Mouse (Mus musculus) MEL-GATA-1-ER (cell line): Measurements from ENCODE around the gene Yipf2.
A peak's percentile ranks its signal among the peaks of the same experiment; 100 is the strongest.
"Not testable (repeated sequence)": the region's sequence is repeated elsewhere in the genome, so short reads cannot be mapped to it uniquely, and the experiment has no call there.

Source experiments
- DNase-seq: peaks from one replicate; pipeline ENCODE4 v3.0.0-alpha.2; 2012; ENCODE audit warnings: low read depth; ENCODE audit errors: extremely low read depth

Gene Yipf2

DNA sequence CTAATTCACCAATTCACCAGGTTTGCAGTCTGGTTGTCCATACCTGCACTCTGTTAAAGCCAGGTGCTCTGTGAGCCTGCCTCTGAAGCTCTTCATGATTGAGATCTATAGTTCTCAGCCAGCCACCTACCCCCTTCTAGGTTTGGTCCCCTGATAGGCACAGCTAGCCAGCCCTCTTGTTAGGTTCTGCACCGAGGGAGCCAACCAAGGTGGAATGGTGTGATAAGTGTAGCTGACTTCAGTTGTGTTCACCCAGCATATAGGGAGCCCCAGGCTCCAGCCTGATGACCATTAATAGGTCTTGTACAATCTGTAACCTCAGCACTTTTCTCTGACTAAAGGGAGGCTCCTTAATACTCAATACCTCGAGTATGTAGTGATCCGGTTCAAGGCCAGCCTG lies 7.6 kb upstream of the Yipf2 start:
- DNase-seq = no peak

GRCm38 (mm10) chr9:21598198-21598597 lies 5.6 kb upstream of the Yipf2 start:
- peak; percentile 32 for DNase-seq

GRCm38 (mm10) chr9:21594838-21595237 lies 2.2 kb upstream of the Yipf2 start:
- DNase-seq = no peak

DNA sequence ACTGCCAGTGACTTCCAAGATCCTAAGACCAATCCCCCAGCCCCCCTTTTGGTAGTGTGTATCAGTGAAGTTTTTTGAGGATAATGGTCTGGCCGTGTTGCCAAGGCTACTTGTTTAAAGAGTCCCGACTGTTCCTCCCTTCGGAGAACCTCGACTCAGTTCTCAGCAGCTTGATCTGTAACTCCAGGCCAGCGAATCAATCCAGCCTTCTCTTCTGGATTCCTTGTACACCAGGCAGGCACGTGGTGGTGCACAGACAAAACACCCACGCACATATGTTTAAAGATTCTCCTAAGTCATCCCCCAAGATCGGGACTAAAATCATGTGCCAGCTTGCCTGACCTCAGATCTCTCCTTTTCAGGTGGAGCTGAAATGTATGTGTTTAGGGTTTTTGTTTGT lies 1.7 kb upstream of the Yipf2 start:
- not testable (repeated sequence) for DNase-seq

GRCm38 (mm10) chr9:21593122-21593721 lies 594 bp upstream of the Yipf2 start:
- no peak for DNase-seq

DNA sequence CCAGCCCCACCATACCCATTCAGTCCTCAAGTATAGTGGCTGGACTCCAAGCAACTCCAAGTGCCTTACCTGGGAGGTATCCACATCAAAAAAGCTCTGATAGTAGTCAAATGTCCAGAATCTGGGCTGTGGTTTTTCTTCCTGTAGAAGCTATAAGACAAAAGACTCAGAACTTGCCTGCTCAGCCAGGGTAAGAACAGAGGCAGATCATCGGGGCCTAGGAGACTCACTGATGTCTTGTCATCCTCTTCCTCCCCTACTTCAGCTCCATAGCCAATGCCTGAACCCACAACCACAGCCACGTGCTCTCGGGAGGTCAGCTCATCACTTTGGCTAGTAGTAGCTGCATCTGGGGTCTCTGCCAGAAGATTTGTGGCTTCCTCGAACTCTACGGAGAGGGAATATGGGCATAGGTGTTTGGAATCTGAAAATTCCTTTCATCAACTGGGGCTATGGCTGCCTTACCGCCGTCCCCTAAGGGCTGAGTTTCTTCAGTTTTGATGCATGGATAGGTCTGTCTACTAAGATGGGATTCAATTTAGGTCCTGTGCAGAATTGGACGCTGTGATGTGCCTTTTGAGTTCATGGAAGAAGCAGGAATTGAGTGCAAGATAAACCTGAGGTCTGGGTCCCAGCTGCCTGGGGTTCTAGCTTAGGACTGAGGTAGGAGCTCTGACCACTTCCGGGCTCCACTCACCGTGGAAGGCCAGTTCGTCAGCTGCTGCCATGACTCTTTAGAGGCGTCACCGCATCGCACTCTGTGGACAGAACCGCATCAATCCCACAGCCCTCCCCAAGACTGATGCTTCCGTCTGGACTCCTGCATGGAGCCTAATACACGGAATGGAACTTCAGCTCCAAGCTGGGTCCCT lies 561 bp downstream of the Yipf2 start:
- DNase-seq = no peak

DNA sequence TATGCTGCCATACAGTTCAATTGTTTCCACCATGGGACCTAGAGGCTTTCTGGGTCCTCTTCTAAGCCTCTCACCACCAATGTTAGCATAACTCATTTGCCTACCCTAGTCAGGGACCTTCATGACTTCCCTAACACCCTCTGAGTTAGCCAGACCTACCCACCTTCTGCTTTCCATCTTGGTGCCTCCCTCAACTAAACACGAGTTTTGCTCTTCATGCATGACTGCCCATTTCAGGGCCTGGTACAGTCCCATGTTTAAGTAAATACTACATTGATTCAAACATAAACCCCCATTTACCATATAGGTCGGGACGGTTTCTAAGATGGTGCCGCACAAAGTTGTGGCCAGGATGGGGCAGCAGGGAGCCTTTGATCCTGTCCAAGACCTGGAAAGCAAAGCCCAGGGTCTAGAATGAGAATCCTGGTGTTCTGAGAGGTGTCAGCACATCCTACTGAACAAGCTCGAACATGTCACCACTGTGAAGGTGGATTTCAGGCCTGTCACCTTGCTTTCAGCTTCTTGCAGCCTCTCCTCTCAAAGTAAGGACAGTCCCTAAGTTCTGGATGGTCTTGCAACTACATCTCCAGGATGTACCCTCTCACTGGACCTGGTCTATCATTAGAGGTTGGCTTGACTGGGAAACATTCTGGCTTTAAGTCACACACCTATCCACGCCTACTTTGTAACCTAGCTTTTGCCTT lies 1.3 kb downstream of the Yipf2 start:
- no peak for DNase-seq

GRCm38 (mm10) chr9:21589538-21589937 lies 3.1 kb downstream of the Yipf2 start:
- no peak for DNase-seq

DNA sequence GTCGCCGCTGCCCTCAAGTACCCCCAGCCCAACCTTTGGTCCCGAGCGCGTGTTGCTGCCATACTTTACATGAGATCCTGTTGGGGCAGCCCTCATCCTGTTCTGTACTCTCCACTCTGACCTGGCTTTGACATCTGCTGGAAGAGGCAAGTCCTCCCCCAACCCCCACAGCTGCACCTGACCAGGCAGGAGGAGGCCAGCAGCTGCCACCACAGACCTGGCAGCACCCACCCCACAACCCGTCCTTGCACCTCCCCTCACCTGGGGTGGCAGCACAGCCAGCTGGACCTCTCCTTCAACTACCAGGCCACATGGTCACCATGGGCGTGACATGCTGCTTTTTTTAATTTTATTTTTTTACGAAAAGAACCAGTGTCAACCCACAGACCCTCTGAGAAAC lies 4.3 kb downstream of the Yipf2 start:
- DNase-seq = no peak

DNA sequence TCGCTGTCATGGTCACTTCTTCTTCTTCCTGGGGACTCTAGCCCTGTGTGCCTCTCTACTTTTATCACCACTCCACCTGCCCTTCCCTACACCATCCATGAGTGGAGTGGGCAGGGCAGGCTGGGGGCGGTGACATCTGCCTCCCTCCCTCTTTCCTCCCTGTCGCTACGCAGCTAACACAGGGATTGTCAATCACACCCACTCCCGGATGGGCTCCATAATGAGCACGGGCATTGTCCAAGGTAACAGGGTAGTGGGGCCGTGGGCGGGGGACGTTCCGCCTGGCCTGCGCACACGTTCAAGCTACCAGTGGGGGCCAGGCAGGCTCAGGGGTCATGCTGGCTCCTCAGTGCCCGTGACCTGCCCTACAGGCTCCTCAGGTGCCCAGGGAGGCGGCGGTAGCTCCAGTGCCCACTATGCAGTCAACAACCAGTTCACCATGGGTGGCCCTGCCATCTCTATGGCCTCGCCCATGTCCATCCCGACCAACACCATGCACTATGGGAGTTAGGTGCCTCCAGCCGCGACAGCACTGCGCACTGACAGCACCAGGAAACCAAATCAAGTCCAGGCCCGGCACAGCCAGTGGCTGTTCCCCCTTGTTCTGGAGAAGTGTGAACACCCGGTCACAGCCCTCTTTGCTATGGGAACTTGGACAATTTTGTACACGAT lies 4.8 kb downstream of the Yipf2 start:
- DNase-seq = no peak

DNA sequence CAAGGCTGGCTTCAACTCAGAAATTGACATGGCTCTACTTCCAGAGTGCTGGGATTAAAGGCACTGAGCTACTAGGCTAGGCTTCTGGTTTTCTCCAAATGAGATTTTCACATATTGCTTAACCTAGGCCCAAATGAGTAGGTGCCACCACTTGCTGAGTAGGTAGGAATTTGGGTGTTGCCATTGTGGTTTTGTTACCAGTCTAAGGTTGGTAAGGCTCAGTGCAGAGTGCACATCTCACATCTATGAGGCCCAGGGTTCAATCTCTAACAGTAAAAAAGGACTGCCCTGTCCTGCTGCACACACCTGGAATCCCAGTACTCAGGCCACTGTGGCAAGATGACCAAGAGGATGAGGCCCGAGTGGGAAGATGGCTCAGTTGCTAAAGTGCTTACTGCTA lies 7.2 kb downstream of the Yipf2 start:
- DNase-seq = no peak

GRCm38 (mm10) chr9:21578226-21578625 lies 14.4 kb downstream of the Yipf2 start:
- DNase-seq = no peak

GRCm38 (mm10) chr9:21576286-21576685 lies 16.3 kb downstream of the Yipf2 start:
- no peak for DNase-seq

DNA sequence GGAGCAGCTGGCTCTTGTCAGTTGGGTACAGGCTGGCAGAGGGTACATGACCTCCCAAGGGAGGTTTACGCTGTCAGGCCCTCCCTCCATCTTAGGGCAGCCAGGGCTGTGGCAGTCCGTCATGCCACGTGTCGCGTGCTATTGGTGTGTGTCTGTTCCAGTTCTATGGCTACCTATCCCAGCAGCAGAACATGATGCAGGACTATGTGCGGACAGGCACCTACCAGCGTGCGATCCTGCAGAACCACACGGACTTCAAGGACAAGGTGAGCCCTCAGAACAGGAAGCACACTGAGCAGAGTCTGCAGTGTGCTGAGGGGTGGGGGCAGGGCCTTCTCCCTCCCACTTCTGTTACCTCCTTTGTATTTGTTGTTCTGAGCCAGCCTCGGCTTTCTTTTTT lies 17.4 kb downstream of the Yipf2 start:
- no peak for DNase-seq

DNA sequence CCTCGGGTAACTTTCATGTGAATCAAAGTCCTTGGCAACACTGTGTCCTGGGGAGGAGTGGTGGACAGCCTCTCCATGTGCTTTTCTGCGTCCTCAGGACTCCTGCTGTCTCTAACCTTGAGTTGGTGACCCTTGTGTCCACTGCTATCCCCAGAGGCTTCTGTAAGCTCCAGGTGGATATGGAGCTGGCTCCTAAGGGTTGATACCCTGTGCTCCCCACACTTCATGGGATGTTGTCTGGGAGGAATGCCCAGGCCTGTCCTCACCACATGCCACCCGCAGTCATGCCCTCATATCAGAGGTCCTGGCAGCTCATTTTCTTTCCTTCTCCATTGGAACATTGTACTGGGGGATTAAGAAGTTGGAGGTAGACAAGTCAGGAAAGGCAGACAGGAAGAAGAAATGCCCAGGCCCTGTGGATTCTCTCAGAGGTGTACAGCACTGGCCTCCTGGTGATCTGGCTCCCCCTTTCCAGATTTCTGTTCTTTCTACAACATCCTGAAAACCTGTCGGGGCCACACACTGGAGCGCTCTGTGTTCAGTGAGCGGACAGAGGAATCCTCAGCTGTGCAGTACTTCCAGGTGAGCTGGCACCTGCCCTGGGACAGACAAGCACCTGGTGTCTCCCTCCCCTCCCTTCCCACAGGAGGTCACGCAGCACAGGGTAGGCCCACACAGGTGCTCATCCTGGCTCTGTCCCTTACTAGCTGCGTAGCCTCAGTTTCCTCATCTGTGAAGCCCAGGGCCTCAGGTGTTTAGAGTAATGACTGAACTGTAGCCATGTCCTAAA lies 18.4 kb downstream of the Yipf2 start:
- DNase-seq = no peak

- no peak for DNase-seq
Observed at GRCm38 (mm10) chr9:21568657-21569255, 23.9 kb downstream of the Yipf2 start.

DNA sequence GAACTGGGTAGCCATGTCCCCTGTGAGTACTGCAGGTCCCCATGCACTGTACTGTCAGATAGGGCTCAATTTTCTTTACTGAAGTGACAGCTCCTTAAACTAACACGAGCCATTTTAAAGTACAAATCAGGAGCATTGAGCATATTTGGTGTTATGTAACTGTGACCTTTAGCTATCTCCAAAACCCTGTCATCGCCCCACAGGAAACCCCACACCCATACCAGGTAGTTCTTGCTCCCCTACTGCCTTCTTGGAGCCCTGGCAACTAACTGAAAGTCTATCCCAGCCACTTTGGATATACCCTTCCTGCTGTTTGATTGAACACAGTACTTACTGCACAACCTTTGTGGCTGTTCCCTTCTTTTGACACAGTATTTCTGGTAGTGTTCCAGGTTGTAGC lies 25.6 kb downstream of the Yipf2 start:
- no peak for DNase-seq

- no peak for DNase-seq
Observed at GRCm38 (mm10) chr9:21566538-21566937, 26.1 kb downstream of the Yipf2 start.

DNA sequence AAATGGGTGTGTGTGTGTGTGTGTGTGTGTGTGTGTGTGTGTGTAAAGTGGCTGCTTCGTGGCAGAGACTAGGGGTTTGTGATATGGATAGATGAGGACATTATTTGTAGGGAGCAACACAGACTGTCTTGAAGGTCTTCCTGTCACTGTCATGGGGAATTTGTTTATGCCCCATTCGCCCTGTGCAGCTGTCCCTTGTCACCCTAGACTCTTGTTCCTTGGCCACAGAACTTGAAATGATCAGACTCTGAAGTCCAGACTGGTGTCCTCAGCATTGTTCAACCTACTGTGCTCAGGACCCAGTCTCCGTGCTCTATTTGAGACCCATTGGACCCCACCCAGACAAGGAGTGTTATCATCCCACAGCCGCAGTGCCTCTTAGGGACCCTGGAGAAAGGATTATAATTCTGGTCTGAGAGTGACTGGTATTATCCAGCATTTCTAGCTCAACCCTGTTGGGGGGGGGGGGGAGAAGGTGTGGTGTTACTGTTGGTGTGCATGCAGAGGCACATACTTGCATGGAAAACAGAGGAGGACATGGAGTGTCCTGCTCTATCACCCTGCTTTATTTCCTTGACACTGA lies 27.5 kb downstream of the Yipf2 start:
- DNase-seq = no peak

DNA sequence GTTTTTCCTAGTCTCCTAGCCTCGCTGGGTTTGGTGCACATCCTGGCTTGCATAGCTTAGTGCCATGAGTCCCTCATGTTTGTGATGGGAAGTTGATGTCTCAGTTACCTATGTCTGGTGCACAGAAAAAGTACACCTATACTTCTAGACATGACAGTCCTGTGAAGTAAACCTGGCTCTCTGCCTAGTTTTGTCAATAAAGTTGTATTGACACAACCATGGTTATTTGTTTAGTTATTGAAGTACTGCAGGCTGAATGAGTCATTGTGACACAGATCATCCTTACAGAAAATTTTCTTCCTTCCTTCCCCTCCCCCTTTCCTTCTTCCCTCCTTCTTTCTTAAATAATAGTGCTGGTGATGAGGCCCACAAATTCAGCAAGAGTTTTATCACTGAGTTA lies 28.2 kb downstream of the Yipf2 start:
- no peak for DNase-seq
